Mouse (Mus musculus) heart, postnatal 0 days (tissue): Measurements from ENCODE around the gene Mecom. TPM values are rescaled to one million over a fixed set of nuclear protein-coding genes. Genes with fewer than 3 reads are reported as not detected.
A peak's percentile ranks its signal among the peaks of the same experiment; 100 is the strongest.

ENCODE experiments used
- ATAC-seq: fragments of 200-750 bp; cut with Nextera tagmentation; 2 replicates; pipeline ENCODE4 v1.8.0; 2017; ENCODE audit warnings: low read depth, moderate number of reproducible peaks, moderate library complexity; ENCODE audit not compliant: insufficient read depth
- DNase-seq: peaks from one replicate; pipeline ENCODE4 v3.0.0-alpha.2; 2016; ENCODE audit warnings: low spot score
- H3K27ac ChIP-seq: fragments of 300-500 bp; sonication (generic); 2 replicates; pipeline ENCODE4 v1.5.1; 2014; ENCODE audit warnings: low read depth, mild to moderate bottlenecking
- H3K27me3 ChIP-seq: fragments of 300-500 bp; sonication (generic); 2 replicates; pipeline ENCODE4 v1.6.1; 2014; ENCODE audit warnings: low read length, mixed read lengths; ENCODE audit not compliant: control insufficient read depth, insufficient read depth
- H3K36me3 ChIP-seq: fragments of 300-500 bp; sonication (generic); replicated peaks from 2 replicates; pipeline ENCODE4 v1.6.1; 2014; ENCODE audit warnings: low read length, mixed read lengths; ENCODE audit not compliant: control insufficient read depth, insufficient read depth
- H3K4me1 ChIP-seq: fragments of 300-500 bp; sonication (generic); 2 replicates; pipeline ENCODE4 v1.6.1; 2014; ENCODE audit warnings: antibody characterized with exemption; ENCODE audit not compliant: control insufficient read depth, insufficient read depth
- H3K4me2 ChIP-seq: fragments of 300-500 bp; sonication (generic); 2 replicates; pipeline ENCODE4 v1.6.1; 2014; ENCODE audit warnings: low read depth, mild to moderate bottlenecking, low read length, moderate library complexity
- H3K4me3 ChIP-seq: fragments of 300-500 bp; sonication (generic); 2 replicates; pipeline ENCODE4 v1.5.1; 2014; ENCODE audit warnings: low read depth, low read length
- H3K9ac ChIP-seq: fragments of 300-500 bp; sonication (generic); replicated peaks from 2 replicates; pipeline ENCODE4 v1.6.1; 2014; ENCODE audit warnings: low read depth, low read length, mixed read lengths
- H3K9me3 ChIP-seq: fragments of 300-500 bp; sonication (generic); replicated peaks from 2 replicates; pipeline ENCODE4 v1.6.1; 2016; ENCODE audit warnings: low read length; ENCODE audit not compliant: control insufficient read depth
- CTCF ChIP-seq: IDR thresholded peaks from 2 replicates; pipeline ENCODE4 v1.5.1; 2016; ENCODE audit warnings: antibody characterized with exemption, control low read depth, low read depth
- EP300 ChIP-seq: IDR thresholded peaks from 2 replicates; pipeline ENCODE4 v1.6.1; 2016; ENCODE audit warnings: antibody characterized with exemption, low read depth
- WGBS: fragments of 180-500 bp; shearing (Covaris S2); extraction: QIAGEN DNeasy Blood & Tissue Kit; methylation state at CpG from one replicate; pipeline ENCODE4 v1.1.7; 2014; 5-methylcytosine and 5-hydroxymethylcytosine counted together
- polyA plus RNA-seq: library from polyadenylated mRNA; unstranded; fragments of >200 nt; fragmentation: Nextera tagmentation; extraction: Ambion mirVana; gene quantifications from 2 replicates; pipeline ENCODE4 v1.2.1, GENCODE M21; 2015
- total RNA-seq: library from RNA; depleted of rRNA; stranded (reverse); fragments of >200 nt; gene quantifications from 2 replicates; pipeline ENCODE4 v1.2.3, GENCODE M21; 2014; ENCODE audit warnings: low replicate concordance

Mecom gene
- total and polyA plus RNA-seq, 2 experiments from 2014 or later: 8.5 to 18.9 TPM

DNA sequence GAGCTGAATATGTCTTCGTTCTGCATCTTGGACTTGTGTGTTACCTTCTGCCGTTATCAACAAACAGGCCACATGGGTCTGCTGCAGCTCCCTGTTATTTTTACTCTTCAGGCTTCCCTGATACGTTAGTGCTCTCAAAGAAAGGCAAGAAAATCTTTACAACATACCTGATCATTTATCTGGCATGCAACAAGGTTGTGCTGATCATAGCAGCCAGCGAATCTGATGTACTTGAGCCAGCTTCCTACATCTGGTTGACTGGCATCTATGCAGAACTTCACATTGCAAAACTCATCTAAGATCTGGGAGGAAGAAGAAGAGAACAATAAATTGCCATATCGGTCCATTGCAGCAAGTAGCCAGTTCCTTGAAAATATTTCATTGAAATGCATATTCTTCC is 538.2 kb downstream of the Mecom start:
- H3K36me3 ChIP-seq: no peaks in the 10 kb centered on the region
- no peaks in the 10 kb centered on the region for H3K4me1 ChIP-seq
- no peak overlapping the region for H3K9ac ChIP-seq
- WGBS: 36% methylated on average over 5 of the region's 5 CpGs
- ATAC-seq: no peak
- peak overlapping the region; percentile 16; the same call in 1 of the 2 replicates for H3K4me3 ChIP-seq
- H3K4me2 ChIP-seq: peak overlapping the region; percentile 46
- TF ChIP-seq EP300: no peak
- no peak for TF ChIP-seq CTCF
- DNase-seq: no peak
- peak overlapping the region; percentile 34; the same call in 1 of the 2 replicates for H3K27ac ChIP-seq
- no peaks in the 10 kb centered on the region for H3K9me3 ChIP-seq
- no peaks in the 10 kb centered on the region for H3K27me3 ChIP-seq

DNA sequence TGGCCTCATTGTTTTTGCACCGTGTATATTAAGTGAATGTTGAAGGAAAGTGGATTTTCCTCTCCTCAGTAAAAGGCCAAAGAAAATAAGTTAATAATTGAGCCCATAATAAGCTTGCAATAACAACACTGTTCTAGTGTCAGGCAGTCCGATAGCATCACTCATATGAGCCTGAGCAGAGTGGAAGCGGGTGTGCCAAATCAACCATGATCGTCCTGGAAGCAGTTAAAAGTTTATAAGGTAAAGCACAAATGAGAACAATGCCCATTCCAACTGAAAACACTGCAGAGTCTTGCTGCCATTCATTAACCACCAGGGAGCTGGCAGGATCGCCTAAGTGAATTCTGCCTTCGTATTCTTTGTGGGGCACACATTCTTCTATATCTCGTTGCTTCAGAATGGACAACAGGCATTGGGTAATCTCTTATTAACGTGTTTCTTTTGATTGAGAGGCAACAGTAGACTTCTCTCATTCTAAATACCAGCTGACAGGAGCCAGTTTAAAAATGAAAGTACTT is 542.9 kb downstream of the Mecom start:
- H3K4me3 ChIP-seq: no peak overlapping the region
- H3K4me1 ChIP-seq: no peaks in the 10 kb centered on the region
- no peaks in the 10 kb centered on the region for H3K9me3 ChIP-seq
- no peaks in the 10 kb centered on the region for H3K27me3 ChIP-seq
- 37% methylated on average over 8 of the region's 8 CpGs for WGBS
- no peaks in the 10 kb centered on the region for H3K36me3 ChIP-seq
- no peak for ATAC-seq
- peak overlapping the region; percentile 15; the same call in 1 of the 2 replicates for H3K27ac ChIP-seq
- peak overlapping the region; percentile 39 for H3K4me2 ChIP-seq
- no peak overlapping the region for H3K9ac ChIP-seq
- TF ChIP-seq CTCF: no peak
- TF ChIP-seq EP300: no peak
- DNase-seq: no peak

DNA sequence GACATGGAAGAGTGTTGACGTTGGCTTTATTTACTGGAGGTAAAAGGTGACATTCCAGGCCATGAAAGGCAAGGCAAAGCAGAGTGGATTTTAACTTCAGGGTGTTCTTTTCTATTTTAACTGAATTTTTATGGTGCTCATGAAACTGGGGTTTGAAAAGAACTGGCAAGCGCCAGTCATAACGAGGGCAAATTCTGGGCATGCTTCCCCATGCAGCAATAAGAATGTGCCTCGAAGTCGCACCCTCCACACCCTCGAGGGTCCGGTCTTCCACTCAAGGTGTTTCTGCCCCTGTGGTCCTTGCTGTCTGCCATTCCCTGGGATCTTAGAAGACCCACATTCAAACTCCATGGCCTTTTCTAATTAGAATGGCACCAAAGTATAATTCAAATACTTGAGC is 547.5 kb downstream of the Mecom start:
- no peak for ATAC-seq

DNA sequence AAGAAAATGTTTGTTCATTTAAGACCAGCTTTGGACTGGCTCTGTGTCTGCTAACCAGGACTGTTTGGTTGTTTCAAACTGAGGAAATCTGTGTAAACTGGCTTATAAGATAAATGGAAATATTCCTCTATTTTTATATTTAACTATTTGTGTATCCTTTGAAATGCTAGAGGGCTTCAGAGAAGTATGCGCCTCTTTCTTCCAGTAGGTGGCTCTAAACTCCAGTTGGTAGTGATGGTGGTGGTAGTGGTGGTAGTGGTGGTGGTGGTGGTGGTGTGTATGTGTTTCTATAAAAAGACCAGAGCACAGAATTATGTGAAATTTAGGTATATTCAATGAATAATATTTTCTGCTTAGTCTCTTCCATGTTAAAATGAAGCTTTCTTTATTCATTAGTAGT is 548.8 kb downstream of the Mecom start:
- ATAC-seq (no peak), DNase-seq (no peak)
- 53% methylated on average over 1 of the region's 1 CpGs for WGBS
- no peaks in the 10 kb centered on the region for H3K4me1 ChIP-seq
- H3K4me2 ChIP-seq: no peak overlapping the region
- H3K9ac ChIP-seq: no peak overlapping the region
- no peak overlapping the region for H3K4me3 ChIP-seq
- no peaks in the 10 kb centered on the region for H3K27me3 ChIP-seq
- 0 out of 2 replicates have a peak, but pooled peaks cover 3% of the 10 kb centered on the region for H3K36me3 ChIP-seq
- no peak overlapping the region for H3K27ac ChIP-seq
- H3K9me3 ChIP-seq: no peaks in the 10 kb centered on the region
- TF ChIP-seq EP300: no peak
- TF ChIP-seq CTCF: peak; percentile 53

More for the DNA sequence above, 547.5 kb downstream of the Mecom start:
- WGBS: 82% methylated on average over 7 of the region's 7 CpGs
- H3K4me3 ChIP-seq: no peak overlapping the region
- H3K4me2 ChIP-seq: no peak overlapping the region
- TF ChIP-seq CTCF (no peak), EP300 (no peak)
- no peak for DNase-seq
- H3K4me1 ChIP-seq: no peaks in the 10 kb centered on the region
- H3K9me3 ChIP-seq: no peaks in the 10 kb centered on the region
- 0 out of 2 replicates have a peak, but pooled peaks cover 3% of the 10 kb centered on the region for H3K36me3 ChIP-seq
- H3K27ac ChIP-seq: no peak overlapping the region
- no peak overlapping the region for H3K9ac ChIP-seq
- H3K27me3 ChIP-seq: no peaks in the 10 kb centered on the region

DNA sequence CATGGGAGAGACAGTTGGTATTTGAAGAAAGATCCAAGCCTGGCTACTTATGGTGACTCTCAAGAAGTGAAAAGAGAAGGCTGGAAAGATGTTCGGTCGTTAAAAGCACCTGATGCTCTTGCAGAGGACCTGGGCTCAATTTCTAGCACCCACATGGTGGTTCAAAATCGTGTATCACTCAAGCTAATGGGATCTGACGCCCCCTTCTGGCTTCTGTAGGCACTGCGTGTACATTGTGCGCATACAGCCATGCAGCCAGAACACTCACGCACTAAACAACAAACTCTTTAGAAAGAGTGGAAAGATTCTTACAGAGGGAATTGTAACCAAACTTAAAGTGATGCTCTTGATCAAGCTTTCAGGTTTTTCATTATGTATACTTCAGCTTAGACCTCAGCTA is 550.7 kb downstream of the Mecom start:
- no peak for TF ChIP-seq EP300
- no peak for TF ChIP-seq CTCF
- Histone ChIP-seq H3K4me2 (no peak overlapping the region), H3K9me3 (no peaks in the 10 kb centered on the region), H3K4me1 (no peaks in the 10 kb centered on the region), H3K27me3 (no peaks in the 10 kb centered on the region), H3K36me3 (0 out of 2 replicates have a peak, but pooled peaks cover 3% of the 10 kb centered on the region), H3K4me3 (no peak overlapping the region), H3K9ac (no peak overlapping the region), H3K27ac (no peak overlapping the region)
- no peak for DNase-seq
- no peak for ATAC-seq
- 80% methylated on average over 7 of the region's 7 CpGs for WGBS

DNA sequence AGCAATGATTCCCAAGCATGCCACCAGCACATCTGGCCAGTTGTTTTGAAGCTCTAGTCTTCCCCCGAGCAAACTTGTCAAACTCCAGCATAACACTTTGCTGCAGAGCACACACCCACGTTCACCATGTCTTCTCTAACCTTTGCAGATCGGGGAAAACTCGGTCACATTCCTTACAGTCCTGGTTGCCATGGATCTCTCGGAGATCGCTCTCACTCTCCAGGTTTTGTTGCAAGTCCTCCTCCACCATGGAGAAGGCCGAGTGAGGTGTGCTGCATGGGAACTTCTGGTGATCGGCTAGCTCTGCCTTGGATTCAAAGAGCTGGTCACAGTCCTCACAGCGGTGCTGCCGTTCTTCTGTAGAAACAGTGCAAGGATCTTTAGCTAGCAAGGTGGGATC is 554.5 kb downstream of the Mecom start:
- H3K4me2 ChIP-seq: no peak overlapping the region
- no peak overlapping the region for H3K4me3 ChIP-seq
- H3K4me1 ChIP-seq: no peaks in the 10 kb centered on the region
- no peak overlapping the region for H3K27ac ChIP-seq
- H3K9me3 ChIP-seq: no peaks in the 10 kb centered on the region
- 49% methylated on average over 10 of the region's 10 CpGs for WGBS
- no peak for TF ChIP-seq CTCF
- no peak for TF ChIP-seq EP300
- ATAC-seq (no peak), DNase-seq (no peak)
- H3K27me3 ChIP-seq: no peaks in the 10 kb centered on the region
- 0 out of 2 replicates have a peak, but pooled peaks cover 3% of the 10 kb centered on the region for H3K36me3 ChIP-seq
- no peak overlapping the region for H3K9ac ChIP-seq
